Comparison of ENCODE assay signal across 10 mouse cellular contexts in the genomic region with DNA sequence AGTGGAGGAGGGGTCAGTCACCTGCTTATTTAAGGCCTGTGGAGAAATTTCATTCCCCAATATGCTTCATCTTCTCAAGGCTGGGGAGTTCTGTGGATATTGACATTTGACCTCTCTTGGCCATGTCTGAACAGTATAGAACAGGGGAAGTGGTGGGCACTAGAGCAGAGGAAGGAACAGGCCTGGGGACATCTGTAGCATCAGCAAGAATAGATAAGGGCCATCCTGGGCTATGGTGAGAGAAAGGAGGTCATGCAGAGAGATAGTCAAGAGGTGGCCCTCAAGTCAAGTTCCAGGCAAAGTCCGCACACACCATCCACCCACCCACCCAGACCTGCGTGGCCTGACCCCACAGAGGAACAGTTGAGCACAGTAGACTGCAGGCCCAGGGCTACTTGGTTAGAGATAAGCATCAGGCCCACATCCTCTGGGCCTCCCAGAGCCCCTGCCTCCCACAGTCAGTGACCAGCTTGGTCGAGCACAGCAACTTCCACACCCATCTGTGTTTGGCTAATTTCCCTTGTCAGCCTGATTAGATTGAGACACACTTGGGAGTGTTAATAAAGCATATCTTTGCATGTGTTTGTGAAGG. TPM values are rescaled to one million over a fixed set of nuclear protein-coding genes. Genes with fewer than 3 reads are reported as not detected.
DNase-seq lines count a peak whose midpoint lies in the region; ATAC-seq lines count a peak whose summit lies in the region.
"Had no signal": no experiment of that assay in that cellular context is flagged by ENCODE, and none has a peak within 500 bp of the region (broad histone marks: within the 10 kb centered on the region; RNA-seq: fewer than 3 reads in every experiment).

No protein-coding gene starts in this region.

- H3K9ac ChIP-seq in embryonic facial prominence, embryonic 12.5 days = no peak overlapping the region
- no peak overlapping the region for H3K9ac ChIP-seq in heart, embryonic 11.5 days (ENCODE audit: low read depth, low read length)
- H3K9ac ChIP-seq in midbrain, embryonic 14.5 days (replicated peaks; ENCODE audit: low read length) = no peak overlapping the region
- H3K9ac ChIP-seq: liver, embryonic 14.5 days had no signal

- ATAC-seq in embryonic facial prominence, embryonic 12.5 days (ENCODE audit: insufficient number of reproducible peaks, insufficient read depth, low FRiP score, low TSS enrichment) = peak; percentile 2; the same call in 1 of the 2 replicates
- ATAC-seq in heart, embryonic 11.5 days (replicated peaks; ENCODE audit: insufficient number of reproducible peaks, low FRiP score, low TSS enrichment) = peak; percentile 33; the same call in 1 of the 2 replicates
- ATAC-seq in midbrain, embryonic 14.5 days (ENCODE audit: low FRiP score, low TSS enrichment) = 0 out of 2 replicates have a peak, but pooled peaks have one; percentile 29
- no peak; the same call in 1 of the 2 replicates for ATAC-seq in megakaryocyte progenitor cell, adult 5-6 weeks (replicated peaks; ENCODE audit: poor library complexity)

- peak overlapping the region; percentile 9; the same call in 1 of the 2 replicates for H3K4me2 ChIP-seq in embryonic facial prominence, embryonic 12.5 days (replicated peaks)
- no peak overlapping the region for H3K4me2 ChIP-seq in heart, embryonic 11.5 days
- no peak overlapping the region for H3K4me2 ChIP-seq in midbrain, embryonic 14.5 days (ENCODE audit: low read length)

- DNase-seq in kidney, postnatal 10 days = peak; percentile 35
- no peak for DNase-seq in kidney, postnatal 14 days
- no peak for DNase-seq in midbrain, embryonic 14.5 days
- DNase-seq in thymus, postnatal 0 days (ENCODE audit: low spot score) = no peak
- DNase-seq in spleen, postnatal 4 days (ENCODE audit: low spot score in 2 of 2) = no peak

- no peak overlapping the region for H3K4me3 ChIP-seq in embryonic facial prominence, embryonic 12.5 days
- H3K4me3 ChIP-seq in heart, embryonic 11.5 days (ENCODE audit: low read depth, low read length) = no peak overlapping the region
- H3K4me3 ChIP-seq in midbrain, embryonic 14.5 days (replicated peaks; ENCODE audit: low read depth, low read length) = no peak overlapping the region

- 61% methylated on average over 3 of the region's 3 CpGs for WGBS in embryonic facial prominence, embryonic 12.5 days
- WGBS in heart, embryonic 11.5 days (ENCODE audit: insufficient replicate concordance) = 48% methylated on average over 3 of the region's 3 CpGs
- WGBS in midbrain, embryonic 14.5 days = 46% methylated on average over 3 of the region's 3 CpGs

- H3K4me1 ChIP-seq in embryonic facial prominence, embryonic 12.5 days = peaks cover 54% of the 10 kb centered on the region
- H3K4me1 ChIP-seq in heart, embryonic 11.5 days (ENCODE audit: control insufficient read depth, insufficient read depth, low read length) = peaks cover 76% of the 10 kb centered on the region
- peaks cover 63% of the 10 kb centered on the region for H3K4me1 ChIP-seq in midbrain, embryonic 14.5 days (ENCODE audit: control insufficient read depth, insufficient read depth, low read length)

- H3K9me3 ChIP-seq in embryonic facial prominence, embryonic 12.5 days = no peaks in the 10 kb centered on the region
- no peaks in the 10 kb centered on the region for H3K9me3 ChIP-seq in heart, embryonic 11.5 days (replicated peaks; ENCODE audit: control insufficient read depth, low read length)
- no peaks in the 10 kb centered on the region for H3K9me3 ChIP-seq in midbrain, embryonic 14.5 days (ENCODE audit: control insufficient read depth, low read length)

- H3K36me3 ChIP-seq in embryonic facial prominence, embryonic 12.5 days = peaks cover 37% of the 10 kb centered on the region
- peaks cover 29% of the 10 kb centered on the region for H3K36me3 ChIP-seq in heart, embryonic 11.5 days (ENCODE audit: control insufficient read depth, insufficient read depth, low read length)
- peaks cover 36% of the 10 kb centered on the region for H3K36me3 ChIP-seq in midbrain, embryonic 14.5 days (ENCODE audit: control insufficient read depth, insufficient read depth, low read length)

- 0 out of 2 replicates have a peak overlapping the region, but pooled peaks have one; percentile 13 for H3K27ac ChIP-seq in embryonic facial prominence, embryonic 12.5 days
- H3K27ac ChIP-seq in heart, embryonic 11.5 days (ENCODE audit: low read depth, low read length) = peak overlapping the region; percentile 62
- peak overlapping the region; percentile 66; the same call in 1 of the 2 replicates for H3K27ac ChIP-seq in midbrain, embryonic 14.5 days (replicated peaks; ENCODE audit: low read depth, low read length)
- H3K27ac ChIP-seq: liver, embryonic 14.5 days had no signal

- no peaks in the 10 kb centered on the region for H3K27me3 ChIP-seq in embryonic facial prominence, embryonic 12.5 days
- H3K27me3 ChIP-seq in heart, embryonic 11.5 days (ENCODE audit: control insufficient read depth, insufficient read depth, low read length) = no peaks in the 10 kb centered on the region
- H3K27me3 ChIP-seq in midbrain, embryonic 14.5 days (ENCODE audit: control insufficient read depth, insufficient read depth, low read length) = no peaks in the 10 kb centered on the region

RNA-seq across cellular contexts. Expression of a gene that starts 7.5 kb away (rescaled TPM):
- 252 and 258 TPM in 2 replicates for polyA plus RNA-seq in embryonic facial prominence, embryonic 12.5 days (2016; fragmentation: Nextera tagmentation; extraction: Ambion mirVana)
- polyA plus RNA-seq in heart, embryonic 11.5 days (2014; fragmentation: Nextera tagmentation; extraction: Ambion mirVana) = 146 and 150 TPM in 2 replicates
- 136 and 176 TPM in 2 replicates for polyA plus RNA-seq in midbrain, embryonic 14.5 days (2014; fragmentation: Nextera tagmentation; extraction: Ambion mirVana)
- 178 and 184 TPM in 2 replicates for polyA plus RNA-seq in thymus, postnatal 0 days (2015; fragmentation: Nextera tagmentation; extraction: Ambion mirVana)
- total RNA-seq in megakaryocyte progenitor cell, adult 5-6 weeks (2015) = 28.7 and 33.0 TPM in 2 replicates
- total RNA-seq in megakaryocyte progenitor cell, adult 5-6 weeks (2017) = 71.1 and 71.3 TPM in 2 replicates

RNA-seq across cellular contexts. Expression of a gene that starts 26.7 kb away (rescaled TPM):
- polyA plus RNA-seq in embryonic facial prominence, embryonic 12.5 days (2016; fragmentation: Nextera tagmentation; extraction: Ambion mirVana) = 0.22 and 0.29 TPM in 2 replicates
- not detected in 2 replicates for polyA plus RNA-seq in heart, embryonic 11.5 days (2014; fragmentation: Nextera tagmentation; extraction: Ambion mirVana)
- 6.9 and 7.5 TPM in 2 replicates for polyA plus RNA-seq in midbrain, embryonic 14.5 days (2014; fragmentation: Nextera tagmentation; extraction: Ambion mirVana)
- polyA plus RNA-seq in thymus, postnatal 0 days (2015; fragmentation: Nextera tagmentation; extraction: Ambion mirVana) = 2.6 and 3.1 TPM in 2 replicates
- total RNA-seq in megakaryocyte progenitor cell, adult 5-6 weeks (2015) = 0.07 TPM in 1 of 2 replicates, not detected in the other
- total RNA-seq in megakaryocyte progenitor cell, adult 5-6 weeks (2017) = not detected in 2 replicates
- total RNA-seq: heart, postnatal 14 days had no signal

RNA-seq across cellular contexts. Expression of a gene that starts 59.2 kb away (rescaled TPM):
- 0.08 TPM in 2 replicates for polyA plus RNA-seq in embryonic facial prominence, embryonic 12.5 days (2016; fragmentation: Nextera tagmentation; extraction: Ambion mirVana)
- polyA plus RNA-seq in heart, embryonic 11.5 days (2014; fragmentation: Nextera tagmentation; extraction: Ambion mirVana) = not detected in 2 replicates
- 0.05 and 0.11 TPM in 2 replicates for polyA plus RNA-seq in midbrain, embryonic 14.5 days (2014; fragmentation: Nextera tagmentation; extraction: Ambion mirVana)
- polyA plus RNA-seq in thymus, postnatal 0 days (2015; fragmentation: Nextera tagmentation; extraction: Ambion mirVana) = 0.39 and 0.58 TPM in 2 replicates
- total RNA-seq in megakaryocyte progenitor cell, adult 5-6 weeks (2015) = not detected in 2 replicates
- total RNA-seq in megakaryocyte progenitor cell, adult 5-6 weeks (2017) = not detected in 2 replicates
- total RNA-seq: heart, postnatal 14 days had no signal

Comparison
In these comparisons a context has a peak if more than half of its experiments do, and no peak if none do; other contexts are left out.
1. H3K27ac ChIP-seq: peak in every context shown above with its lines; median percentile 66 in midbrain, embryonic 14.5 days; 62 in heart, embryonic 11.5 days; 13 in embryonic facial prominence, embryonic 12.5 days.